Mouse (Mus musculus) gastrocnemius, adult 18-20 months (tissue): ENCODE results near the gene Idua. TPM values are rescaled to one million over a fixed set of nuclear protein-coding genes. Genes with fewer than 3 reads are reported as not detected.
"Not testable (repeated sequence)": the region's sequence is repeated elsewhere in the genome, so short reads cannot be mapped to it uniquely, and the experiment has no call there.

Experiments
- DNase-seq: peaks from one replicate; pipeline ENCODE4 v3.0.0; 2021; ENCODE audit warnings: low spot score
- long read RNA-seq, 2 experiments: library from polyadenylated mRNA; stranded (forward); transcript quantifications; one replicate each; pipeline ENCODE4 v2.0.0; 2021
- total RNA-seq, 2 experiments: library from RNA; stranded (reverse); gene quantifications; 2 replicates each; pipeline ENCODE4 v1.2.3; 2021

Idua gene
- 1 to 10 TPM; 8.2 to 10.0 TPM for total RNA-seq
- long read RNA-seq, experiment 1, transcript Idua-202 (14 exons, 3,373 nt) = major isoform, 10 of 12 reads
- long read RNA-seq, experiment 1, partial matches to known transcripts = 1 of 12 reads
- long read RNA-seq, experiment 1, other reads (novel, unspliced or antisense) = 1 of 12 reads
- long read RNA-seq, experiment 2, transcript Idua-202 (14 exons, 3,373 nt) = major isoform, 10 of 16 reads
- long read RNA-seq, experiment 2, partial matches to known transcripts = 1 of 16 reads
- long read RNA-seq, experiment 2, other reads (novel, unspliced or antisense) = 5 of 16 reads

- DNase-seq = no peak
Measured at GRCm38 (mm10) chr5:108659698-108660631, at the start of gene Idua. Idua (plus strand) TSS chr5:108660331.

GRCm38 (mm10) chr5:108610426-108610825 is 49.7 kb upstream of the Idua start:
- no peak for DNase-seq

- no peak for DNase-seq
Measured at GRCm38 (mm10) chr5:108621870-108622269, 38.3 kb upstream of the Idua start.

- no peak for DNase-seq
Measured at GRCm38 (mm10) chr5:108626050-108626660, 34.0 kb upstream of the Idua start.

- DNase-seq = no peak
Measured at GRCm38 (mm10) chr5:108628891-108629633, 31.1 kb upstream of the Idua start.

- DNase-seq = peak; percentile 90
Measured at GRCm38 (mm10) chr5:108629634-108630483, 30.3 kb upstream of the Idua start, which contains the start of the genes Gak and Tmem175. Gak (minus strand) TSS chr5:108629755. Tmem175 (plus strand) TSS chr5:108629770.

- no peak for DNase-seq
Measured at GRCm38 (mm10) chr5:108633676-108634075, 26.5 kb upstream of the Idua start.

- not testable (repeated sequence) for DNase-seq
Measured at GRCm38 (mm10) chr5:108634088-108634487, 26.0 kb upstream of the Idua start.

- no peak for DNase-seq
Measured at GRCm38 (mm10) chr5:108636172-108636571, 24.0 kb upstream of the Idua start.

- DNase-seq = no peak
Measured at GRCm38 (mm10) chr5:108643674-108644073, 16.5 kb upstream of the Idua start.

- no peak for DNase-seq
Measured at GRCm38 (mm10) chr5:108645651-108646342, 14.3 kb upstream of the Idua start.

- DNase-seq = no peak
Measured at GRCm38 (mm10) chr5:108646343-108646660, 13.8 kb upstream of the Idua start.

GRCm38 (mm10) chr5:108647311-108647710 is 12.8 kb upstream of the Idua start:
- DNase-seq = no peak

GRCm38 (mm10) chr5:108647820-108648465 is 12.2 kb upstream of the Idua start:
- no peak for DNase-seq

- no peak for DNase-seq
Measured at GRCm38 (mm10) chr5:108648937-108649576, 11.1 kb upstream of the Idua start.

GRCm38 (mm10) chr5:108650341-108650740 is 9.8 kb upstream of the Idua start:
- no peak for DNase-seq

GRCm38 (mm10) chr5:108651136-108651720 is 8.9 kb upstream of the Idua start:
- no peak for DNase-seq

- peak; percentile 70 for DNase-seq
Measured at GRCm38 (mm10) chr5:108651823-108652222, 8.3 kb upstream of the Idua start.
